Mouse (Mus musculus): ENCODE measurements at regions not wholly inside any gene's neighbourhood (a gene's known extent, or its start where the extent isn't known, plus 50 kb on each side); places are given as distances from the start of the nearest gene placed in this dataset.

GRCm38 (mm10) chr4:105535451-105535850, 254.2 kb upstream of the Gm12728 start:
- no peak for TF ChIP-seq CTCF (conservative IDR thresholded peaks at IDR 0.05; ENCODE audit: insufficient read depth, insufficient read length, low read depth, low read length)
- TF ChIP-seq POLR2A (IDR thresholded peaks at IDR 0.05; ENCODE audit: low read depth, low read length) = no peak
